Mouse (Mus musculus): ENCODE data around the gene Cd52.
"Not testable (repeated sequence)": the region's sequence is repeated elsewhere in the genome, so short reads cannot be mapped to it uniquely, and the experiment has no call there.

DNA sequence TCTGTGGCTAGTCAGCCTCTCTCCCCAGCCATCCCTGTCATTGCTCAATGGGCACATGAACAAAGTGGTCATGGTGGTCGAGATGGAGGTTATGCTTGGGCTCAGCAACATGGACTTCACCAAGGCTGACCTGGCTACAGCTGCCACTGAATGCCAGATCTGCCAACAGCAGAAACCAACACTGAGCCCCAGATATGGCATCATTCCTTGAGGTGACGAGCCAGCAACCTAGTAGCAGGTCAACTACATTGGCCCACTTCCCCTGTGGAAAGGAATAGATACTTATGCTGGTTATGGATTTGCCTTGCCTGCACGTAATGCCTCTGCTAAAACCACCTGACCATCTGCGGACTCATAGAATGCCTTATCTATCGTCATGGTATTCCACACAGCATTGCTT is 49.4 kb upstream of the Cd52 start:
- not testable (repeated sequence) for TF ChIP-seq GATA1 (IDR thresholded peaks at IDR 0.05; ENCODE audit: borderline replicate concordance, low read length); FLI1 (IDR thresholded peaks at IDR 0.05; ENCODE audit: low read length)

Data from megakaryocyte, embryonic 14.5 days (primary cell).